Mouse (Mus musculus): Measurements from ENCODE around the gene Dtx4.

DNA sequence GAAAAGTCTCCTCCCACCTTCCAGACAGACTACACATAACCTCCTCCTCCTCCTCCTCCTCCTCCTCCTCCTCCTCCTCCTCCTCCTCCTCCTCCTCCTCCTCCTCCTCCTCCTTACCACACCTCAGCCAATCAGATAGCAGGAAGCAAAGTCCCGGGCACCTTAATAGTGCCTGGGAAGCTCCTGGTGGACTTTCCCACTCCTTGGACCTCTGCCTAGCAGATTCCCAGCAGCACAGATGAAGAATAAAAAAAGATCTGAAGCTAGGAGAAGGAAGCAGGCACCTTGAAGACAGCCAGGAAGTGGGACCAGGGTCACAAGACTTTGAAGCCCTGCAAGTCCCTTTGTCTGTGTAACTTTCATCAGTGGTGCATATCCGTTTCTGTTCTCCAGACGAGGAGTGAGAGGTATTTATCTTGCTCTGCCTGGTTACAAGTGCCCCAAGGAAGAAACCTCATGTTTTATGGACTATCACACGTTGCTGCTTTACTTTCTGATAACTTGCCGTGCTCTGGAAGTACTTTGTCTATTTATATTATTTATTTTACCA is 24.5 kb downstream of the Dtx4 start:
- TF ChIP-seq POLR2A (IDR thresholded peaks at IDR 0.05; ENCODE audit: borderline replicate concordance, extremely low read depth, low read depth, low read length) = no peak
- TF ChIP-seq CTCF (IDR thresholded peaks at IDR 0.05; ENCODE audit: insufficient read depth, low read length) = no peak
